Mouse (Mus musculus) liver, embryonic 14.5 days (tissue): Measurements from ENCODE around the gene Apba2. TPM values are rescaled to one million over a fixed set of nuclear protein-coding genes. Genes with fewer than 3 reads are reported as not detected.

Source experiments
- ATAC-seq: fragments of 200-750 bp; cut with Nextera tagmentation; 2 replicates; pipeline ENCODE4 v1.8.0; 2017; ENCODE audit warnings: moderate number of reproducible peaks, mild to moderate bottlenecking, moderate library complexity; ENCODE audit not compliant: insufficient read depth
- DNase-seq, 3 experiments: peaks; one replicate each; pipeline ENCODE4 v3.0.0-alpha.2; 2012 to 2013; ENCODE audit warnings: low read depth in 3 of 3, low spot score in 3 of 3
- H3K27ac ChIP-seq: fragments of 300-500 bp; sonication (generic); 2 replicates; pipeline ENCODE4 v1.5.1; 2014; ENCODE audit warnings: moderate library complexity, mild to moderate bottlenecking, control low read depth, inconsistent platforms
- H3K27me3 ChIP-seq: fragments of 300-500 bp; sonication (generic); 2 replicates; pipeline ENCODE4 v1.6.1; 2014; ENCODE audit warnings: mild to moderate bottlenecking, low read length, moderate library complexity; ENCODE audit not compliant: control insufficient read depth, insufficient read depth
- H3K36me3 ChIP-seq: fragments of 300-500 bp; sonication (generic); replicated peaks from 2 replicates; pipeline ENCODE4 v1.6.1; 2014; ENCODE audit warnings: low read depth; ENCODE audit not compliant: control insufficient read depth, insufficient read depth
- H3K4me1 ChIP-seq, 2 experiments: fragments of 200-500 bp in 1 of 2; fragments of 300-500 bp in 1 of 2; sonication (generic) in 1 of 2; replicated peaks; 2 replicates each; pipeline ENCODE4 v1.6.1; 2012 to 2014; ENCODE audit warnings: antibody characterized with exemption in 1 of 2, inconsistent platforms in 1 of 2, low read length in 1 of 2; ENCODE audit not compliant: control insufficient read depth in 2 of 2, insufficient read depth in 2 of 2
- H3K4me2 ChIP-seq: fragments of 300-500 bp; sonication (generic); 2 replicates; pipeline ENCODE4 v1.6.1; 2014; ENCODE audit warnings: low read depth, mild to moderate bottlenecking, control low read depth, moderate library complexity
- H3K4me3 ChIP-seq, 2 experiments: fragments of 200-500 bp in 1 of 2; fragments of 300-500 bp in 1 of 2; sonication (generic) in 1 of 2; 2 replicates each; pipeline ENCODE4 v1.5.1; 2012 to 2014; ENCODE audit warnings: low read depth in 2 of 2, low read length in 2 of 2, mild to moderate bottlenecking in 2 of 2, control low read depth in 1 of 2, inconsistent platforms in 1 of 2, moderate library complexity in 1 of 2; ENCODE audit not compliant: insufficient read depth in 1 of 2
- H3K9ac ChIP-seq: fragments of 300-500 bp; sonication (generic); replicated peaks from 2 replicates; pipeline ENCODE4 v1.6.1; 2014; ENCODE audit warnings: mild to moderate bottlenecking, control low read depth, moderate library complexity
- H3K9me3 ChIP-seq: fragments of 300-500 bp; sonication (generic); 2 replicates; pipeline ENCODE4 v1.6.1; 2016; ENCODE audit warnings: low read length, mixed read lengths; ENCODE audit not compliant: control insufficient read depth
- CTCF ChIP-seq: IDR thresholded peaks from 2 replicates; pipeline ENCODE4 v1.5.1; 2016; ENCODE audit warnings: antibody characterized with exemption, low read depth, control low read depth
- EP300 ChIP-seq: IDR thresholded peaks from 2 replicates; pipeline ENCODE4 v1.6.1; 2016; ENCODE audit warnings: antibody characterized with exemption, low read depth
- WGBS: fragments of 180-500 bp; shearing (Covaris S2); extraction: QIAGEN DNeasy Blood & Tissue Kit; methylation state at CpG from one replicate; pipeline ENCODE4 v1.1.7; 2014; ENCODE audit not compliant: insufficient replicate concordance; 5-methylcytosine and 5-hydroxymethylcytosine counted together
- polyA plus RNA-seq, 2 experiments: library from polyadenylated mRNA; depleted of rRNA in 1 of 2; stranded (reverse) in 1 of 2; unstranded in 1 of 2; fragments of >200 nt; fragmentation: Nextera tagmentation in 1 of 2; extraction: Ambion mirVana in 1 of 2; gene quantifications; 2 replicates each; pipeline versions ENCODE4 v1.2.1 to v1.2.3; 2012 to 2014

Gene Apba2
- polyA plus RNA-seq, 2 experiments: 0.02 TPM; not detected in 1

DNA sequence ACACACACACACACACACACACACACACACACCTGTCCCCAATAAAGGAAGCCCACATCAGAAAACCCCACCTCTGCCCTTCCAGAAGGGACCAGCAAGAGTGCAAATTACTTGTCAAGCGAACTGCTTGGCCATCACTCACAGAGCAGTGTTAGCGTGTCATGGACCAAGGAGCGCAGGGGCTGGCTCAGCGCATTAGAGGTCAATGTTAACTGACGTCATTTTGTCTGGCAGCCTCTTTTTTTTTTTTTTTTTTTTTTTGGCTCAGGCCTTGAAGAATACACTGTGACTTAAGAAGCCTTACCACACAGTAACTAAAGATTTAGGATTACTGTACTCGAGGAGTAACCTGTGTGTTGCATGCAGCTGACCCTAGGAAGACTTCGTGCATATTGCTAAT lies 252.7 kb downstream of the Apba2 start:
- no peaks in the 10 kb centered on the region for H3K27me3 ChIP-seq
- no peak overlapping the region for H3K9ac ChIP-seq
- TF ChIP-seq EP300: no peak
- TF ChIP-seq CTCF: no peak
- no peak for ATAC-seq
- no peaks in the 10 kb centered on the region for H3K9me3 ChIP-seq
- no peaks in the 10 kb centered on the region for H3K36me3 ChIP-seq
- H3K4me2 ChIP-seq: no peak overlapping the region
- no peak overlapping the region for H3K27ac ChIP-seq
- H3K4me3 ChIP-seq: no peak overlapping the region
- 61% methylated on average over 7 of the region's 7 CpGs for WGBS
- H3K4me1 ChIP-seq: no peaks in the 10 kb centered on the region; a peak in 1 of 4 replicates
- DNase-seq: no peak

DNA sequence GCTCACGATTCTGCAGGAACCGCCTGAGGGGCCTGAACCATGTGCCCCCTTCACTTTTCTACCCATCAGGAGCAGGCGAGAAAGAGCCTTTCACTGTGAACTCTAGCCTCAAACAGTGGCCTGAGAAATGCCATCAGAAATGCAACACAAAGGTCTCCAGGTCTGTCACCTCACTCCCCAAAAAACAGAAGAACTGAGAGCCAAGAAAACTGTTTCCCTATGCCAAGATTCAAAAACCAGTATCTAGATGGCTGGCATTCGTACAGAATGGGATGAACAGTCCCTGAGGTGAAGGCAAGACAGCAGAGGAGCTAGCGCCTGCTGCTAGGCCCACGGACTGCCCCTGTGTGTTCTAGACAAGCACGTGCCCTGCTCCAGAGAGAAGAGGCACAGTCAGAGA lies 253.6 kb downstream of the Apba2 start:
- Histone ChIP-seq H3K4me1 (no peaks in the 10 kb centered on the region; a peak in 1 of 4 replicates), H3K4me3 (no peak overlapping the region), H3K36me3 (no peaks in the 10 kb centered on the region), H3K9me3 (no peaks in the 10 kb centered on the region), H3K27me3 (no peaks in the 10 kb centered on the region), H3K9ac (no peak overlapping the region), H3K4me2 (no peak overlapping the region), H3K27ac (no peak overlapping the region)
- ATAC-seq: no peak
- no peak for TF ChIP-seq CTCF
- TF ChIP-seq EP300: no peak
- no peak for DNase-seq
- 66% methylated on average over 7 of the region's 7 CpGs for WGBS

DNA sequence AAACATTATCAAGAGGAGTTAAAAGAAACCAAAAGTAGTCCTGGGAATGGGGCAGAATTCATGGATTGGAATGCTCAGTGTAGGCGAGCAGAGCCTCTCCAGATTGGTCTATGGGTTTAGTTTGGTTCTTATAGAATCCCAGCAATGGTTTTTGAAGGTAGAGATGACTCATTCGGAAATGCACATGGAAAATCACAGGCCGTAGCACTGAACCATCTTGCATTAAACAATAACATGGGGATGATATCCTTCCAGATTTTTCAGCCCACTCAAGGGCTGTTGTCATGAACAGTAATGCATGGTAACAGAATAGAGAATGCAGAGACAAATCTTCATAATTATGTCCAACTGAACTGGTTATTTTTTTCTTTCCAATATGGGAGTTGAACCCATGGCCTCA lies 264.1 kb downstream of the Apba2 start:
- no peak overlapping the region for H3K27ac ChIP-seq
- ATAC-seq (no peak), DNase-seq (no peak)
- no peaks in the 10 kb centered on the region for H3K4me1 ChIP-seq
- no peaks in the 10 kb centered on the region for H3K9me3 ChIP-seq
- no peak overlapping the region for H3K4me3 ChIP-seq
- TF ChIP-seq CTCF (no peak), EP300 (no peak)
- no peak overlapping the region for H3K9ac ChIP-seq
- H3K36me3 ChIP-seq: no peaks in the 10 kb centered on the region
- H3K27me3 ChIP-seq: no peaks in the 10 kb centered on the region
- no peak overlapping the region for H3K4me2 ChIP-seq
- 60% methylated on average over 3 of the region's 3 CpGs for WGBS

DNA sequence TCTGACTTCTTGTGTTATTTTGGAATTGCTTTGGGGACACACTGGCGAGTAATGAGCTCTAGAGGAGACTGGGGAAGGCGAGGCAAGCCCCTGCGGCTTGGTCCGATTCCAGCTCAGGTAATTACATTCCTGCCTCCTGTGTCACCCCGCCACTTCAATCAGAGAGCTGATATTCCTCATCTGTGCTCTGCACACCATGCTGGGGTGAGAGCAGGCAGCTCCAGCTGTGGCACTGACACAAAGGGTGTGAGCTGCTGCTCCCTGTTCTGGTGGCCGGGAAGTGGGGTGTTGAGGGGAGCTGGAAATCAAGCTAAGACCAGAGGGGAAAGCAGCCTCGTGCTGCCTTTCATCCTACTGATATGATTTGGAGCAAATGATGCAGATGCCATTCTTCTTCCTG lies 268.3 kb downstream of the Apba2 start:
- 47% methylated on average over 7 of the region's 7 CpGs for WGBS
- Histone ChIP-seq H3K4me3 (no peak overlapping the region), H3K9me3 (no peaks in the 10 kb centered on the region), H3K27ac (no peak overlapping the region), H3K4me2 (no peak overlapping the region), H3K27me3 (no peaks in the 10 kb centered on the region), H3K9ac (no peak overlapping the region), H3K36me3 (no peaks in the 10 kb centered on the region), H3K4me1 (no peaks in the 10 kb centered on the region)
- no peak for ATAC-seq
- DNase-seq: no peak
- no peak for TF ChIP-seq CTCF
- no peak for TF ChIP-seq EP300

GRCm38 (mm10) chr7:64770779-64771390 lies 269.4 kb downstream of the Apba2 start:
- no peaks in the 10 kb centered on the region for H3K36me3 ChIP-seq
- 56% methylated on average over 8 of the region's 8 CpGs for WGBS
- no peaks in the 10 kb centered on the region for H3K27me3 ChIP-seq
- H3K27ac ChIP-seq: no peak overlapping the region
- H3K4me3 ChIP-seq: no peak overlapping the region
- no peaks in the 10 kb centered on the region for H3K4me1 ChIP-seq
- no peak overlapping the region for H3K4me2 ChIP-seq
- no peak for TF ChIP-seq EP300
- TF ChIP-seq CTCF: no peak
- ATAC-seq: no peak
- H3K9me3 ChIP-seq: no peaks in the 10 kb centered on the region
- DNase-seq: no peak
- H3K9ac ChIP-seq: no peak overlapping the region
